Mouse (Mus musculus) hindbrain, embryonic 15.5 days (tissue): ENCODE data around the gene Mthfd1l. TPM values are rescaled to one million over a fixed set of nuclear protein-coding genes. Genes with fewer than 3 reads are reported as not detected.
"Not testable (repeated sequence)": the region's sequence is repeated elsewhere in the genome, so short reads cannot be mapped to it uniquely, and the experiment has no call there.

ENCODE experiments used
- ATAC-seq: fragments of 200-750 bp; cut with Nextera tagmentation; 2 replicates; pipeline ENCODE4 v1.8.0; 2017; ENCODE audit warnings: low read depth, moderate number of reproducible peaks, moderate TSS enrichment; ENCODE audit not compliant: low FRiP score
- H3K27ac ChIP-seq: fragments of 300-500 bp; sonication (generic); replicated peaks from 2 replicates; pipeline ENCODE4 v1.5.1; 2015; ENCODE audit warnings: mild to moderate bottlenecking, inconsistent platforms
- H3K27me3 ChIP-seq: fragments of 300-500 bp; sonication (generic); 2 replicates; pipeline ENCODE4 v1.6.1; 2015; ENCODE audit warnings: control low read depth, inconsistent platforms
- H3K36me3 ChIP-seq: fragments of 300-500 bp; sonication (generic); 2 replicates; pipeline ENCODE4 v1.6.1; 2015; ENCODE audit warnings: control low read depth, inconsistent platforms
- H3K4me1 ChIP-seq: fragments of 300-500 bp; sonication (generic); replicated peaks from 2 replicates; pipeline ENCODE4 v1.6.1; 2015; ENCODE audit warnings: control low read depth, inconsistent platforms
- H3K4me2 ChIP-seq: fragments of 300-500 bp; sonication (generic); 2 replicates; pipeline ENCODE4 v1.6.1; 2015; ENCODE audit warnings: moderate library complexity, mild to moderate bottlenecking, inconsistent platforms
- H3K4me3 ChIP-seq: fragments of 300-500 bp; sonication (generic); 2 replicates; pipeline ENCODE4 v1.5.1; 2015; ENCODE audit warnings: mild to moderate bottlenecking, inconsistent platforms
- H3K9ac ChIP-seq: fragments of 300-500 bp; sonication (generic); 2 replicates; pipeline ENCODE4 v1.6.1; 2015; ENCODE audit warnings: inconsistent platforms
- H3K9me3 ChIP-seq: fragments of 300-500 bp; sonication (generic); 2 replicates; pipeline ENCODE4 v1.6.1; 2016; ENCODE audit warnings: control low read depth, inconsistent platforms
- WGBS: fragments of 180-500 bp; shearing (Covaris S2); methylation state at CpG from one replicate; pipeline ENCODE4 v1.1.7; 2015; 5-methylcytosine and 5-hydroxymethylcytosine counted together
- polyA plus RNA-seq: library from polyadenylated mRNA; unstranded; fragments of >200 nt; fragmentation: Nextera tagmentation; extraction: Ambion mirVana; gene quantifications from 2 replicates; pipeline ENCODE4 v1.2.1, GENCODE M21; 2015

Gene Mthfd1l
- polyA plus RNA-seq, 1 experiment from 2014 or later, result 6.1 TPM

- no peak overlapping the region for H3K27ac ChIP-seq
- H3K9me3 ChIP-seq, result no peaks in the 10 kb centered on the region
- H3K27me3 ChIP-seq, result no peaks in the 10 kb centered on the region
- no peaks in the 10 kb centered on the region for H3K4me1 ChIP-seq
- H3K9ac ChIP-seq, result no peak overlapping the region
- ATAC-seq, result no peak
- H3K4me3 ChIP-seq, result no peak overlapping the region
- 88% methylated on average over 1 of the region's 1 CpGs for WGBS
- no peaks in the 10 kb centered on the region for H3K36me3 ChIP-seq
- no peak overlapping the region for H3K4me2 ChIP-seq
These were observed 209.0 kb downstream of the Mthfd1l start for GRCm38 (mm10) chr10:4181953-4182352.

GRCm38 (mm10) chr10:4182406-4182805, 209.5 kb downstream of the Mthfd1l start:
- no peak for ATAC-seq
- Histone ChIP-seq H3K4me1 (no peaks in the 10 kb centered on the region), H3K4me2 (no peak overlapping the region), H3K9me3 (no peaks in the 10 kb centered on the region), H3K36me3 (no peaks in the 10 kb centered on the region), H3K4me3 (no peak overlapping the region), H3K27ac (no peak overlapping the region), H3K27me3 (no peaks in the 10 kb centered on the region), H3K9ac (no peak overlapping the region)
- WGBS, result 93% methylated on average over 2 of the region's 2 CpGs

- no peak overlapping the region for H3K4me3 ChIP-seq
- H3K27ac ChIP-seq, result peak overlapping the region; percentile 37
- H3K36me3 ChIP-seq, result no peaks in the 10 kb centered on the region
- no peaks in the 10 kb centered on the region for H3K9me3 ChIP-seq
- peaks cover 8% of the 10 kb centered on the region for H3K4me1 ChIP-seq
- no peaks in the 10 kb centered on the region for H3K27me3 ChIP-seq
- 46% methylated on average over 18 of the region's 18 CpGs for WGBS
- no peak overlapping the region for H3K9ac ChIP-seq
- H3K4me2 ChIP-seq, result no peak overlapping the region
- peak; percentile 63 for ATAC-seq
These were observed 215.9 kb downstream of the Mthfd1l start for GRCm38 (mm10) chr10:4188614-4189402.

DNA sequence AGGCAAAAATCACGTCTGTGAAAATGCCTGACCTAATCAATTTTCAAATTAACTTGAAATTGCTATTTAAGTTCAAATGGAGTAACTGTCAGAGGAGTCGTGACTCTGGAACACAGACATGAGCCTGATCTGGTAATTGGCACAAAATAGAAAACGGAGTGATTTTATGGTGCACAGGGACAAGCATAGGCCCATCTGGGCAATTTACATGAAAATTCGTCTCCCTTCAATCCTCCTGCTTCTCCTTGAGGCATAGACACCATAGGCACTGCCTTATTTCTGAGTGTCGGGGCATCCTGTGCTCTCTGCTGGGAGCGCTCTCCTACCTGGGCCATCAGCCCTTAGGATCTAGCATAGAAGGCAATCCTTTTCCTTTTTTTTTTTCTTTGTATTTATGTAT, 216.5 kb downstream of the Mthfd1l start:
- Histone ChIP-seq H3K9ac (no peak overlapping the region), H3K4me1 (peaks cover 8% of the 10 kb centered on the region), H3K4me3 (no peak overlapping the region), H3K27ac (no peak overlapping the region), H3K36me3 (no peaks in the 10 kb centered on the region), H3K27me3 (no peaks in the 10 kb centered on the region), H3K9me3 (no peaks in the 10 kb centered on the region), H3K4me2 (no peak overlapping the region)
- 0 out of 2 replicates have a peak, but pooled peaks have one; percentile 27 for ATAC-seq
- WGBS, result 50% methylated on average over 6 of the region's 6 CpGs

DNA sequence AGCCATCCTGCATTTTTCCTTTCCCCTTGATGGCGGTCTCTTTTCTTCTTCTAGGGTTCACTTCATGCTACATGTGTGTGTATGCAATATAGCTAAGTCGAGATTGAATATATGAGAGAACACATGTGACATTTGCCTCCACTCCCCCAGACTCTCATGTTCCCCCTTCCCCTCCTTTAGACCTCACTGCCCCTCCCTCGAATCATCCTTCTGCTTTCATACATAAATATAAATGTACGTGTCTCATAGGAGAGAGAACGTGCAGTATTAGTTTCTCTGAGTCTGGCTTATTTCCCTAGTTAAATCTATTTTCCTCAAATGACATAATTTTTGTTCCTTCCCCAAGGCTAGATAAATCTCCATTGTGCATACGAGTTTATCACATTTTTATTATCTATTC, 226.1 kb downstream of the Mthfd1l start:
- 76% methylated on average over 6 of the region's 6 CpGs for WGBS
- no peak overlapping the region for H3K4me2 ChIP-seq
- H3K36me3 ChIP-seq, result no peaks in the 10 kb centered on the region
- ATAC-seq, result no peak
- no peaks in the 10 kb centered on the region for H3K27me3 ChIP-seq
- no peak overlapping the region for H3K9ac ChIP-seq
- H3K9me3 ChIP-seq, result no peaks in the 10 kb centered on the region
- no peaks in the 10 kb centered on the region for H3K4me1 ChIP-seq
- H3K27ac ChIP-seq, result no peak overlapping the region
- H3K4me3 ChIP-seq, result no peak overlapping the region

GRCm38 (mm10) chr10:4199926-4200325, 227.0 kb downstream of the Mthfd1l start:
- H3K27ac ChIP-seq, result no peak overlapping the region

GRCm38 (mm10) chr10:4200546-4201104, 227.7 kb downstream of the Mthfd1l start:
- H3K27ac ChIP-seq, result no peak overlapping the region
- no peaks in the 10 kb centered on the region for H3K27me3 ChIP-seq
- no peak overlapping the region for H3K4me2 ChIP-seq
- H3K4me1 ChIP-seq, result no peaks in the 10 kb centered on the region
- H3K9ac ChIP-seq, result no peak overlapping the region
- H3K36me3 ChIP-seq, result no peaks in the 10 kb centered on the region
- no peak overlapping the region for H3K4me3 ChIP-seq
- no peak for ATAC-seq
- 88% methylated on average over 5 of the region's 5 CpGs for WGBS
- no peaks in the 10 kb centered on the region for H3K9me3 ChIP-seq

More at GRCm38 (mm10) chr10:4199926-4200325, 227.0 kb downstream of the Mthfd1l start:
- Histone ChIP-seq H3K4me3 (no peak overlapping the region), H3K9me3 (no peaks in the 10 kb centered on the region), H3K36me3 (no peaks in the 10 kb centered on the region), H3K4me2 (no peak overlapping the region), H3K4me1 (no peaks in the 10 kb centered on the region), H3K27me3 (no peaks in the 10 kb centered on the region), H3K9ac (no peak overlapping the region)
- no peak for ATAC-seq
- 86% methylated on average over 6 of the region's 6 CpGs for WGBS

- 89% methylated on average over 4 of the region's 4 CpGs for WGBS
- Histone ChIP-seq H3K4me3 (no peak overlapping the region), H3K9me3 (no peaks in the 10 kb centered on the region), H3K4me2 (no peak overlapping the region), H3K36me3 (no peaks in the 10 kb centered on the region), H3K27ac (no peak overlapping the region), H3K4me1 (no peaks in the 10 kb centered on the region), H3K27me3 (no peaks in the 10 kb centered on the region), H3K9ac (no peak overlapping the region)
- no peak for ATAC-seq
These were observed 228.2 kb downstream of the Mthfd1l start for GRCm38 (mm10) chr10:4201141-4201540.

DNA sequence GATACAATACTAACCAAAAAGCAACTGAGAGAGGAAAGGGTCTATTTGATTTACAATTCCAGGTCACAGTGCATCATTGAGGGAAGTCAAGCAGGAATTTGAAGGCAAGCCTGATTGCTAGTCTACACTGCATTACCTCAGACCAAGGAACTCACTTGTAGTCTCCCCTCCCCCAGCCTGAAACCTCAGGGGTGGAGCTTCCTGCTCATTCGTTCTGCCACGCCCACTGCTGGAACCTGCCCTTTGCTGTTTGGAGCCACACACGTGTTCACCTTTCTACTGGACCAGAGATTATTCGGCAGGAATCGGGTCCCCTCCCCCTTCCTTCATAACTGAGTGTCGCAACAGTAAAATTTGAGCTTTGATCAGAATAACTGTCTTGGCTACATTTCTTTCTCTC, 230.7 kb downstream of the Mthfd1l start:
- H3K9me3 ChIP-seq, H3K4me2 ChIP-seq, H3K27ac ChIP-seq, H3K4me3 ChIP-seq, H3K27me3 ChIP-seq, H3K4me1 ChIP-seq, ATAC-seq, H3K9ac ChIP-seq, H3K36me3 ChIP-seq: not testable (repeated sequence)
- 70% methylated on average over 6 of the region's 6 CpGs for WGBS

DNA sequence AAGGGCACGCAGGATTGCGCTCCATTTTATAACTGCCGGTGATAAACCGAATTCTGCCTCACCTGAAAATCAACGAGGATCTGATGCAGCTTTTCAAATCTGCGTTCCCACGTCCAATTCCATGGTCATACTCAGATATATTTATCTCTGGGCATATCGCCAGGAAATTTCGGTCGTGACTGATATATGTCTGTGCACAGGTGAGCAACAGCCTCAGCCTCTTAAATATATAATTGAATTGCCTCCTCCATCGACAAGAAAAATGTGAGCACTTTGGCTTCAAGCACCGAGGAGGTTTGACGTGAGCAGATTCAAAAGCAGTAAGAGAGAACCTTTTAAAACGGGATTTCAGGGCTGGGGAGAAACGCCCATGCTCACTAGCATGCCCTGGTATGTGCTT, 236.1 kb downstream of the Mthfd1l start:
- Histone ChIP-seq H3K4me3 (no peak overlapping the region), H3K27ac (no peak overlapping the region), H3K9me3 (no peaks in the 10 kb centered on the region), H3K9ac (no peak overlapping the region), H3K4me2 (no peak overlapping the region), H3K4me1 (no peaks in the 10 kb centered on the region), H3K27me3 (no peaks in the 10 kb centered on the region), H3K36me3 (no peaks in the 10 kb centered on the region)
- WGBS, result 84% methylated on average over 15 of the region's 15 CpGs
- ATAC-seq, result no peak

GRCm38 (mm10) chr10:4210313-4211066, 237.6 kb downstream of the Mthfd1l start:
- no peak for ATAC-seq
- peak overlapping the region; percentile 20; the same call in 1 of the 2 replicates for H3K4me2 ChIP-seq
- H3K27me3 ChIP-seq, result no peaks in the 10 kb centered on the region
- WGBS, result 45% methylated on average over 24 of the region's 24 CpGs
- no peak overlapping the region for H3K4me3 ChIP-seq
- H3K27ac ChIP-seq, result no peak overlapping the region
- no peaks in the 10 kb centered on the region for H3K36me3 ChIP-seq
- H3K4me1 ChIP-seq, result no peaks in the 10 kb centered on the region
- H3K9ac ChIP-seq, result no peak overlapping the region
- H3K9me3 ChIP-seq, result no peaks in the 10 kb centered on the region

- H3K9me3 ChIP-seq, result no peaks in the 10 kb centered on the region
- H3K4me2 ChIP-seq, result no peak overlapping the region
- H3K4me1 ChIP-seq, result no peaks in the 10 kb centered on the region
- H3K9ac ChIP-seq, result no peak overlapping the region
- H3K27ac ChIP-seq, result no peak overlapping the region
- H3K4me3 ChIP-seq, result no peak overlapping the region
- H3K36me3 ChIP-seq, result no peaks in the 10 kb centered on the region
- no peak for ATAC-seq
- no peaks in the 10 kb centered on the region for H3K27me3 ChIP-seq
- 90% methylated on average over 4 of the region's 4 CpGs for WGBS
These were observed 238.1 kb downstream of the Mthfd1l start for GRCm38 (mm10) chr10:4211067-4211447.
